Mouse (Mus musculus): ENCODE measurements around the gene Tecr. TPM values are rescaled to one million over a fixed set of nuclear protein-coding genes. Genes with fewer than 3 reads are reported as not detected.

Gene Tecr
- 544 and 583 TPM in 2 replicates for polyA plus RNA-seq (2015; fragmentation: Nextera tagmentation; extraction: Ambion mirVana)

GRCm38 (mm10) chr8:83607661-83608397 lies at the start of gene Tecr, which contains the start of gene Dnajb1:
TSS of gene Tecr (minus strand) at chr8:83607971.
TSS of gene Dnajb1 (plus strand) at chr8:83608193.
- Histone ChIP-seq H3K27me3 (no peaks in the 10 kb centered on the region), H3K36me3 (peaks cover 32% of the 10 kb centered on the region), H3K4me3 (peak within 1 kb of the TSS; percentile 88), H3K27ac (peak within 1 kb of the TSS; percentile 99), H3K4me1 (peaks cover 27% of the 10 kb centered on the region), H3K9ac (peak within 1 kb of the TSS; percentile 89), H3K4me2 (peak within 1 kb of the TSS; percentile 68), H3K9me3 (no peaks in the 10 kb centered on the region)
- under 1% methylated on average over 68 of the region's 69 CpGs for WGBS
- ATAC-seq (ENCODE audit: insufficient number of reproducible peaks, low FRiP score, low TSS enrichment, low read depth), result peak; percentile 97

- Histone ChIP-seq H3K36me3 (0 out of 2 replicates have a peak, but pooled peaks cover 12% of the 10 kb centered on the region), H3K4me2 (no peak overlapping the region), H3K4me1 (peaks cover 37% of the 10 kb centered on the region), H3K9me3 (no peaks in the 10 kb centered on the region), H3K27ac (no peak overlapping the region), H3K9ac (no peak overlapping the region), H3K27me3 (no peaks in the 10 kb centered on the region), H3K4me3 (no peak overlapping the region)
- no peak for ATAC-seq (ENCODE audit: insufficient number of reproducible peaks, low FRiP score, low TSS enrichment, low read depth)
- 82% methylated on average over 13 of the region's 13 CpGs for WGBS
Measured at GRCm38 (mm10) chr8:83656484-83657246, 48.9 kb upstream of the Tecr start.

GRCm38 (mm10) chr8:83656043-83656442 lies 48.3 kb upstream of the Tecr start:
- ATAC-seq (ENCODE audit: insufficient number of reproducible peaks, low FRiP score, low TSS enrichment, low read depth), result no peak
- H3K4me2 ChIP-seq, result no peak overlapping the region
- H3K27me3 ChIP-seq, result no peaks in the 10 kb centered on the region
- no peak overlapping the region for H3K27ac ChIP-seq
- H3K9me3 ChIP-seq, result no peaks in the 10 kb centered on the region
- 0 out of 2 replicates have a peak, but pooled peaks cover 12% of the 10 kb centered on the region for H3K36me3 ChIP-seq
- H3K9ac ChIP-seq, result no peak overlapping the region
- peaks cover 31% of the 10 kb centered on the region for H3K4me1 ChIP-seq
- no peak overlapping the region for H3K4me3 ChIP-seq
- 91% methylated on average over 9 of the region's 9 CpGs for WGBS

GRCm38 (mm10) chr8:83654725-83655124 lies 47.0 kb upstream of the Tecr start:
- no peak overlapping the region; the same call in 1 of the 2 replicates for H3K27ac ChIP-seq
- H3K4me3 ChIP-seq, result no peak overlapping the region
- peaks cover 18% of the 10 kb centered on the region for H3K4me1 ChIP-seq
- ATAC-seq (ENCODE audit: insufficient number of reproducible peaks, low FRiP score, low TSS enrichment, low read depth), result no peak
- no peak overlapping the region for H3K4me2 ChIP-seq
- H3K9ac ChIP-seq, result no peak overlapping the region
- 90% methylated on average over 6 of the region's 6 CpGs for WGBS
- no peaks in the 10 kb centered on the region for H3K27me3 ChIP-seq
- H3K36me3 ChIP-seq, result 0 out of 2 replicates have a peak, but pooled peaks cover 12% of the 10 kb centered on the region
- no peaks in the 10 kb centered on the region for H3K9me3 ChIP-seq

GRCm38 (mm10) chr8:83653662-83654017 lies 45.9 kb upstream of the Tecr start:
- no peaks in the 10 kb centered on the region for H3K27me3 ChIP-seq
- peaks cover 17% of the 10 kb centered on the region for H3K4me1 ChIP-seq
- peak overlapping the region; percentile 93 for H3K4me3 ChIP-seq
- peak overlapping the region; percentile 68; the same call in 1 of the 2 replicates for H3K9ac ChIP-seq
- 30% methylated on average over 10 of the region's 10 CpGs for WGBS
- 0 out of 2 replicates have a peak, but pooled peaks cover 12% of the 10 kb centered on the region for H3K36me3 ChIP-seq
- no peak for ATAC-seq (ENCODE audit: insufficient number of reproducible peaks, low FRiP score, low TSS enrichment, low read depth)
- no peaks in the 10 kb centered on the region for H3K9me3 ChIP-seq
- peak overlapping the region; percentile 85 for H3K4me2 ChIP-seq
- peak overlapping the region; percentile 77 for H3K27ac ChIP-seq

GRCm38 (mm10) chr8:83652744-83653661 lies 45.2 kb upstream of the Tecr start:
- 0 out of 2 replicates have a peak, but pooled peaks cover 12% of the 10 kb centered on the region for H3K36me3 ChIP-seq
- H3K4me3 ChIP-seq, result peak overlapping the region; percentile 93
- ATAC-seq (ENCODE audit: insufficient number of reproducible peaks, low FRiP score, low TSS enrichment, low read depth), result peak; percentile 6; the same call in 1 of the 2 replicates
- peak overlapping the region; percentile 77 for H3K27ac ChIP-seq
- H3K9ac ChIP-seq, result peak overlapping the region; percentile 68
- H3K9me3 ChIP-seq, result no peaks in the 10 kb centered on the region
- peaks cover 17% of the 10 kb centered on the region for H3K4me1 ChIP-seq
- H3K27me3 ChIP-seq, result no peaks in the 10 kb centered on the region
- WGBS, result 2% methylated on average over 45 of the region's 46 CpGs
- H3K4me2 ChIP-seq, result peak overlapping the region; percentile 85

- Histone ChIP-seq H3K9me3 (no peaks in the 10 kb centered on the region), H3K4me3 (peak within 1 kb of the TSS; percentile 93), H3K36me3 (0 out of 2 replicates have a peak, but pooled peaks cover 7% of the 10 kb centered on the region), H3K4me1 (peaks cover 17% of the 10 kb centered on the region), H3K9ac (peak within 1 kb of the TSS; percentile 68), H3K27me3 (no peaks in the 10 kb centered on the region), H3K27ac (peak within 1 kb of the TSS; percentile 84), H3K4me2 (peak within 1 kb of the TSS; percentile 85)
- WGBS, result 4% methylated on average over 49 of the region's 50 CpGs
- ATAC-seq (ENCODE audit: insufficient number of reproducible peaks, low FRiP score, low TSS enrichment, low read depth), result peak; percentile 93
Measured at GRCm38 (mm10) chr8:83652030-83652743, 44.4 kb upstream of the Tecr start, which contains the start of gene Gipc1. TSS of gene Gipc1 (plus strand) at chr8:83652677.

GRCm38 (mm10) chr8:83649699-83650098 lies 41.9 kb upstream of the Tecr start:
- Histone ChIP-seq H3K36me3 (no peaks in the 10 kb centered on the region), H3K9ac (no peak overlapping the region), H3K4me1 (peaks cover 15% of the 10 kb centered on the region), H3K4me3 (no peak overlapping the region), H3K9me3 (no peaks in the 10 kb centered on the region), H3K27ac (no peak overlapping the region), H3K4me2 (no peak overlapping the region), H3K27me3 (no peaks in the 10 kb centered on the region)
- 91% methylated on average over 6 of the region's 6 CpGs for WGBS
- ATAC-seq (ENCODE audit: insufficient number of reproducible peaks, low FRiP score, low TSS enrichment, low read depth), result no peak

- peaks cover 4% of the 10 kb centered on the region; the same call in 1 of the 2 replicates for H3K4me1 ChIP-seq
- H3K4me3 ChIP-seq, result no peak overlapping the region
- H3K9me3 ChIP-seq, result no peaks in the 10 kb centered on the region
- no peaks in the 10 kb centered on the region for H3K27me3 ChIP-seq
- ATAC-seq (ENCODE audit: insufficient number of reproducible peaks, low FRiP score, low TSS enrichment, low read depth), result no peak
- H3K4me2 ChIP-seq, result no peak overlapping the region
- WGBS, result 95% methylated on average over 4 of the region's 4 CpGs
- no peak overlapping the region for H3K9ac ChIP-seq
- no peaks in the 10 kb centered on the region for H3K36me3 ChIP-seq
- no peak overlapping the region for H3K27ac ChIP-seq
Measured at GRCm38 (mm10) chr8:83648031-83648430, 40.3 kb upstream of the Tecr start.

GRCm38 (mm10) chr8:83647511-83647910 lies 39.7 kb upstream of the Tecr start:
- no peak for ATAC-seq (ENCODE audit: insufficient number of reproducible peaks, low FRiP score, low TSS enrichment, low read depth)
- H3K4me3 ChIP-seq, result no peak overlapping the region
- peaks cover 4% of the 10 kb centered on the region; the same call in 1 of the 2 replicates for H3K4me1 ChIP-seq
- H3K27me3 ChIP-seq, result no peaks in the 10 kb centered on the region
- H3K9me3 ChIP-seq, result no peaks in the 10 kb centered on the region
- no peak overlapping the region for H3K27ac ChIP-seq
- H3K36me3 ChIP-seq, result no peaks in the 10 kb centered on the region
- WGBS, result 95% methylated on average over 11 of the region's 11 CpGs
- no peak overlapping the region for H3K4me2 ChIP-seq
- no peak overlapping the region for H3K9ac ChIP-seq
